Mouse (Mus musculus): ENCODE measurements at regions not wholly inside any gene's neighbourhood (a gene's known extent, or its start where the extent isn't known, plus 50 kb on each side); places are given as distances from the start of the nearest gene placed in this dataset.

DNA sequence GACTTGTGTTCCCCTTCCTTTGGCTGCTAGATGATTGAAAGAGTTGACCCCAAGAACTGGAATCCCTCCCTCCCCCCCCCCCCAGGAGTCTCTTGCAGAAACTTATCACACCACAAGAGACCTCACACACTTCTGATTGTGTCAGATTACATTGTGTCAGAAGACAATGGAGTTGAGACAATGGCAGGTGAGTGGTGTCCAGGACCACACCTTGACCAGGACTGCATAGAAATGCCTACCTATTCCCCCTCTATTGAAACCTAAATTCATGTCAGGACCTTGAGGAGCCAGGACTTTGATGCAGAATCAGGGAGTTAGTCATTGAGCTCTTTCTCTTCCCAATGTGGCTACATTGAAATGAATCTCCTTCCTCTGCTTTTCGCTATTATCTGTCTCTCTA, 282.8 kb upstream of the Nrp1 start:
- no peak for TF ChIP-seq CTCF (IDR thresholded peaks at IDR 0.05; ENCODE audit: borderline replicate concordance, insufficient read depth, low read length)
- no peak for TF ChIP-seq POLR2A (IDR thresholded peaks at IDR 0.05; ENCODE audit: low read depth, low read length)
